Mouse (Mus musculus): ENCODE results near the gene Slc4a3. TPM values are rescaled to one million over a fixed set of nuclear protein-coding genes. Genes with fewer than 3 reads are reported as not detected.
A peak's percentile ranks its signal among the peaks of the same experiment; 100 is the strongest.

The Slc4a3 gene
- polyA plus RNA-seq, 1 experiment from 2014 or later = 15.7 TPM

- H3K4me3 ChIP-seq (ENCODE audit: low read depth, low read length) = no peak overlapping the region
- H3K9ac ChIP-seq (ENCODE audit: low read length) = no peak overlapping the region
- 87% methylated on average over 17 of the region's 17 CpGs for WGBS
- no peak overlapping the region for H3K27ac ChIP-seq (ENCODE audit: low read depth, low read length)
- no peak overlapping the region for H3K4me2 ChIP-seq (ENCODE audit: low read depth, low read length, severe bottlenecking)
- ATAC-seq (replicated peaks; ENCODE audit: low FRiP score) (no peak), DNase-seq (ENCODE audit: low spot score) (no peak)
- H3K27me3 ChIP-seq (ENCODE audit: control insufficient read depth, insufficient read depth, low read length) = no peaks in the 10 kb centered on the region
- no peaks in the 10 kb centered on the region for H3K9me3 ChIP-seq (ENCODE audit: control insufficient read depth, low read length)
- H3K4me1 ChIP-seq (replicated peaks; ENCODE audit: control insufficient read depth, insufficient read depth, low read length) = peaks cover 5% of the 10 kb centered on the region; the same call in 1 of the 2 replicates
- no peaks in the 10 kb centered on the region; the same call in 1 of the 2 replicates for H3K36me3 ChIP-seq (ENCODE audit: control insufficient read depth, insufficient read depth, low read length)
Observed at GRCm38 (mm10) chr1:75549289-75550279, 3.5 kb downstream of the Slc4a3 start.

- no peak for ATAC-seq (replicated peaks; ENCODE audit: low FRiP score)
- WGBS = 94% methylated on average over 15 of the region's 15 CpGs
Observed at GRCm38 (mm10) chr1:75550586-75550985, 4.5 kb downstream of the Slc4a3 start.

GRCm38 (mm10) chr1:75555680-75556079 lies 9.6 kb downstream of the Slc4a3 start:
- Histone ChIP-seq H3K9me3 (ENCODE audit: control insufficient read depth, low read length) (no peaks in the 10 kb centered on the region), H3K4me1 (replicated peaks; ENCODE audit: control insufficient read depth, insufficient read depth, low read length) (no peaks in the 10 kb centered on the region; the same call in 1 of the 2 replicates), H3K4me3 (ENCODE audit: low read depth, low read length) (no peak overlapping the region), H3K27ac (ENCODE audit: low read depth, low read length) (no peak overlapping the region), H3K4me2 (ENCODE audit: low read depth, low read length, severe bottlenecking) (no peak overlapping the region), H3K36me3 (ENCODE audit: control insufficient read depth, insufficient read depth, low read length) (no peaks in the 10 kb centered on the region; the same call in 1 of the 2 replicates), H3K27me3 (ENCODE audit: control insufficient read depth, insufficient read depth, low read length) (no peaks in the 10 kb centered on the region), H3K9ac (ENCODE audit: low read length) (no peak overlapping the region)
- 93% methylated on average over 7 of the region's 7 CpGs for WGBS
- DNase-seq (ENCODE audit: low spot score) (no peak), ATAC-seq (replicated peaks; ENCODE audit: low FRiP score) (no peak)

More at GRCm38 (mm10) chr1:75550586-75550985, 4.5 kb downstream of the Slc4a3 start:
- Histone ChIP-seq H3K9ac (ENCODE audit: low read length) (no peak overlapping the region), H3K27me3 (ENCODE audit: control insufficient read depth, insufficient read depth, low read length) (no peaks in the 10 kb centered on the region), H3K4me1 (replicated peaks; ENCODE audit: control insufficient read depth, insufficient read depth, low read length) (peaks cover 5% of the 10 kb centered on the region; the same call in 1 of the 2 replicates), H3K4me2 (ENCODE audit: low read depth, low read length, severe bottlenecking) (no peak overlapping the region), H3K4me3 (ENCODE audit: low read depth, low read length) (no peak overlapping the region), H3K9me3 (ENCODE audit: control insufficient read depth, low read length) (no peaks in the 10 kb centered on the region), H3K36me3 (ENCODE audit: control insufficient read depth, insufficient read depth, low read length) (no peaks in the 10 kb centered on the region; the same call in 1 of the 2 replicates), H3K27ac (ENCODE audit: low read depth, low read length) (no peak overlapping the region)
- no peak for DNase-seq (ENCODE audit: low spot score)

GRCm38 (mm10) chr1:75556143-75556781 lies 10.2 kb downstream of the Slc4a3 start:
- Histone ChIP-seq H3K36me3 (ENCODE audit: control insufficient read depth, insufficient read depth, low read length) (no peaks in the 10 kb centered on the region; the same call in 1 of the 2 replicates), H3K27me3 (ENCODE audit: control insufficient read depth, insufficient read depth, low read length) (no peaks in the 10 kb centered on the region), H3K4me1 (replicated peaks; ENCODE audit: control insufficient read depth, insufficient read depth, low read length) (no peaks in the 10 kb centered on the region; the same call in 1 of the 2 replicates), H3K4me3 (ENCODE audit: low read depth, low read length) (no peak overlapping the region), H3K9ac (ENCODE audit: low read length) (no peak overlapping the region), H3K27ac (ENCODE audit: low read depth, low read length) (no peak overlapping the region), H3K9me3 (ENCODE audit: control insufficient read depth, low read length) (no peaks in the 10 kb centered on the region), H3K4me2 (ENCODE audit: low read depth, low read length, severe bottlenecking) (no peak overlapping the region)
- no peak for ATAC-seq (replicated peaks; ENCODE audit: low FRiP score)
- DNase-seq (ENCODE audit: low spot score) = no peak
- WGBS = 90% methylated on average over 9 of the region's 9 CpGs

GRCm38 (mm10) chr1:75557041-75557440 lies 11.0 kb downstream of the Slc4a3 start:
- no peak overlapping the region for H3K27ac ChIP-seq (ENCODE audit: low read depth, low read length)
- H3K9ac ChIP-seq (ENCODE audit: low read length) = no peak overlapping the region
- no peak for ATAC-seq (replicated peaks; ENCODE audit: low FRiP score)
- H3K4me3 ChIP-seq (ENCODE audit: low read depth, low read length) = no peak overlapping the region
- H3K9me3 ChIP-seq (ENCODE audit: control insufficient read depth, low read length) = no peaks in the 10 kb centered on the region
- no peaks in the 10 kb centered on the region for H3K27me3 ChIP-seq (ENCODE audit: control insufficient read depth, insufficient read depth, low read length)
- no peak for DNase-seq (ENCODE audit: low spot score)
- 93% methylated on average over 7 of the region's 7 CpGs for WGBS
- H3K4me2 ChIP-seq (ENCODE audit: low read depth, low read length, severe bottlenecking) = no peak overlapping the region
- no peaks in the 10 kb centered on the region for H3K36me3 ChIP-seq (ENCODE audit: control insufficient read depth, insufficient read depth, low read length)
- H3K4me1 ChIP-seq (replicated peaks; ENCODE audit: control insufficient read depth, insufficient read depth, low read length) = no peaks in the 10 kb centered on the region; the same call in 1 of the 2 replicates

GRCm38 (mm10) chr1:75558388-75559178 lies 12.5 kb downstream of the Slc4a3 start:
- Histone ChIP-seq H3K36me3 (ENCODE audit: control insufficient read depth, insufficient read depth, low read length) (no peaks in the 10 kb centered on the region), H3K4me2 (ENCODE audit: low read depth, low read length, severe bottlenecking) (no peak overlapping the region), H3K27me3 (ENCODE audit: control insufficient read depth, insufficient read depth, low read length) (no peaks in the 10 kb centered on the region), H3K27ac (ENCODE audit: low read depth, low read length) (no peak overlapping the region), H3K9me3 (ENCODE audit: control insufficient read depth, low read length) (no peaks in the 10 kb centered on the region), H3K4me3 (ENCODE audit: low read depth, low read length) (no peak overlapping the region), H3K9ac (ENCODE audit: low read length) (no peak overlapping the region), H3K4me1 (replicated peaks; ENCODE audit: control insufficient read depth, insufficient read depth, low read length) (no peaks in the 10 kb centered on the region; the same call in 1 of the 2 replicates)
- ATAC-seq (replicated peaks; ENCODE audit: low FRiP score) = no peak
- no peak for DNase-seq (ENCODE audit: low spot score)
- WGBS = 91% methylated on average over 18 of the region's 18 CpGs

- Histone ChIP-seq H3K4me3 (ENCODE audit: low read depth, low read length) (no peak overlapping the region), H3K9ac (ENCODE audit: low read length) (peak overlapping the region; percentile 41), H3K4me2 (ENCODE audit: low read depth, low read length, severe bottlenecking) (peak overlapping the region; percentile 40; the same call in 1 of the 2 replicates)
Observed at GRCm38 (mm10) chr1:75559212-75559925, 13.3 kb downstream of the Slc4a3 start.

More at GRCm38 (mm10) chr1:75559212-75559925, 13.3 kb downstream of the Slc4a3 start:
- Histone ChIP-seq H3K27me3 (ENCODE audit: control insufficient read depth, insufficient read depth, low read length) (no peaks in the 10 kb centered on the region), H3K36me3 (ENCODE audit: control insufficient read depth, insufficient read depth, low read length) (no peaks in the 10 kb centered on the region), H3K27ac (ENCODE audit: low read depth, low read length) (no peak overlapping the region), H3K4me1 (replicated peaks; ENCODE audit: control insufficient read depth, insufficient read depth, low read length) (no peaks in the 10 kb centered on the region; the same call in 1 of the 2 replicates), H3K9me3 (ENCODE audit: control insufficient read depth, low read length) (no peaks in the 10 kb centered on the region)
- ATAC-seq (replicated peaks; ENCODE audit: low FRiP score) = peak; percentile 93
- peak; percentile 95 for DNase-seq (ENCODE audit: low spot score)
- 7% methylated on average over 17 of the region's 17 CpGs for WGBS

Data from forebrain, embryonic 11.5 days (tissue).